Mouse (Mus musculus) embryonic facial prominence, embryonic 14.5 days (tissue): ENCODE measurements around the gene Rsad2. TPM values are rescaled to one million over a fixed set of nuclear protein-coding genes. Genes with fewer than 3 reads are reported as not detected.

ENCODE experiments used
- ATAC-seq: fragments of 200-750 bp; cut with Nextera tagmentation; 2 replicates; pipeline ENCODE4 v1.8.0; 2017; ENCODE audit warnings: low read depth, moderate number of reproducible peaks, moderate TSS enrichment
- DNase-seq: peaks from one replicate; pipeline ENCODE4 v3.0.0-alpha.2; 2015; ENCODE audit warnings: low spot score
- H3K27ac ChIP-seq: fragments of 300-500 bp; sonication (generic); replicated peaks from 2 replicates; pipeline ENCODE4 v1.5.1; 2014; ENCODE audit warnings: low read depth, mild to moderate bottlenecking, low read length, moderate library complexity
- H3K27me3 ChIP-seq: fragments of 300-500 bp; sonication (generic); replicated peaks from 2 replicates; pipeline ENCODE4 v1.6.1; 2014; ENCODE audit warnings: low read length; ENCODE audit not compliant: control insufficient read depth, insufficient read depth
- H3K36me3 ChIP-seq: fragments of 300-500 bp; sonication (generic); 2 replicates; pipeline ENCODE4 v1.6.1; 2014; ENCODE audit warnings: low read length, mixed read lengths; ENCODE audit not compliant: control insufficient read depth, insufficient read depth
- H3K4me1 ChIP-seq: fragments of 300-500 bp; sonication (generic); 2 replicates; pipeline ENCODE4 v1.6.1; 2014; ENCODE audit warnings: antibody characterized with exemption, low read length; ENCODE audit not compliant: control insufficient read depth, insufficient read depth
- H3K4me2 ChIP-seq: fragments of 300-500 bp; sonication (generic); 2 replicates; pipeline ENCODE4 v1.6.1; 2014; ENCODE audit warnings: low read depth, mild to moderate bottlenecking, low read length, moderate library complexity, mixed read lengths
- H3K4me3 ChIP-seq: fragments of 300-500 bp; sonication (generic); 2 replicates; pipeline ENCODE4 v1.5.1; 2014; ENCODE audit warnings: low read depth, mild to moderate bottlenecking, low read length
- H3K9ac ChIP-seq: fragments of 300-500 bp; sonication (generic); 2 replicates; pipeline ENCODE4 v1.6.1; 2014; ENCODE audit warnings: low read depth, mild to moderate bottlenecking, low read length, moderate library complexity, mixed read lengths
- H3K9me3 ChIP-seq: fragments of 300-500 bp; sonication (generic); 2 replicates; pipeline ENCODE4 v1.6.1; 2016; ENCODE audit warnings: low read length; ENCODE audit not compliant: control insufficient read depth
- WGBS: fragments of 180-500 bp; shearing (Covaris S2); extraction: QIAGEN DNeasy Blood & Tissue Kit; methylation state at CpG from one replicate; pipeline ENCODE4 v1.1.7; 2014; 5-methylcytosine and 5-hydroxymethylcytosine counted together
- polyA plus RNA-seq: library from polyadenylated mRNA; unstranded; fragments of >200 nt; fragmentation: Nextera tagmentation; extraction: Ambion mirVana; gene quantifications from 2 replicates; pipeline ENCODE4 v1.2.1, GENCODE M21; 2014

Rsad2 gene
- polyA plus RNA-seq, 1 experiment from 2014 or later: 2.4 TPM

DNA sequence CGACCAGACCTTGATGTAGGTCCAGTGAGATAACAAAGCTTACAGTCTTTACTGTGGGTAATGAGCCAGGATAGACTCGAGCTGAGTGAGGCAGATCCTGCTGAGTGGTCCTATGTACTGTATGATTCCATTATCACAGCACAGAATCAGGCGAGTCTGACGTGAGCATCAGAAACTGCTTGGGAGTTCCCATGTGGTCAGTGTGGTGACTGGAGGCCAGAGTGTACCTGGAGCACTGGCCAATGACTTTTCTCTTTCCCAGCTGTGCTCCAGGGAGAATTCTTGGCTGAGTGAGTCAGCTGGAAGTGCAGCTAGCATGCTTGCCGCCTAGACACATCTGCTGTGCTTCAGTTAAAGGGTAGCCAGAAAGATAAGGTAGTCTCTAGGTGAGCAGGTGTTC lies 1.6 kb downstream of the Rsad2 start:
- no peak overlapping the region for H3K9ac ChIP-seq
- H3K36me3 ChIP-seq: no peaks in the 10 kb centered on the region
- H3K27ac ChIP-seq: no peak overlapping the region
- H3K4me1 ChIP-seq: peaks cover 8% of the 10 kb centered on the region; the same call in 1 of the 2 replicates
- no peak overlapping the region for H3K4me2 ChIP-seq
- ATAC-seq: no peak
- DNase-seq: no peak
- no peaks in the 10 kb centered on the region for H3K27me3 ChIP-seq
- H3K4me3 ChIP-seq: no peak overlapping the region
- no peaks in the 10 kb centered on the region for H3K9me3 ChIP-seq
- WGBS: 45% methylated on average over 5 of the region's 5 CpGs

DNA sequence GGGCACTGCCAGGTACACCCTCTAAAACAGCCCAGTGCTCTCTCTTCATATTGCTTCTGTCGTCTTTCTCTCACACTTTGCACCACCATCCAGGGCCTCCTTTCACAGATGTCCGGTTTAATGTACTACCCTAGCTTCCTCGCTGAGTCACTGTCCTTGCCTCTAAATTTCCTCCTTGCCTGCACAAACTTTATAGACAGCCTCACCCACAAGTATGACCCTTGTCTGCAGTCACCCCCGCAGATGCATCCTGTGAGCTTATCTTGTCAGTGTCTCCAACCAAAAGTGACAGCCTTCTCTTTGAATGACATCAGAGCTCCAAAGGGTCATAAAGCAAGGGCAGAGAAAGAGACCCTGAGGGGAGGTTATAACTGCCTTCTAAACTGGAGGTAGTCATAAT lies 3.3 kb downstream of the Rsad2 start:
- Histone ChIP-seq H3K27ac (no peak overlapping the region), H3K27me3 (no peaks in the 10 kb centered on the region), H3K36me3 (no peaks in the 10 kb centered on the region), H3K4me3 (no peak overlapping the region), H3K9me3 (no peaks in the 10 kb centered on the region), H3K4me2 (no peak overlapping the region), H3K9ac (no peak overlapping the region), H3K4me1 (peaks cover 8% of the 10 kb centered on the region; the same call in 1 of the 2 replicates)
- ATAC-seq (no peak), DNase-seq (no peak)
- WGBS: 71% methylated on average over 4 of the region's 4 CpGs

DNA sequence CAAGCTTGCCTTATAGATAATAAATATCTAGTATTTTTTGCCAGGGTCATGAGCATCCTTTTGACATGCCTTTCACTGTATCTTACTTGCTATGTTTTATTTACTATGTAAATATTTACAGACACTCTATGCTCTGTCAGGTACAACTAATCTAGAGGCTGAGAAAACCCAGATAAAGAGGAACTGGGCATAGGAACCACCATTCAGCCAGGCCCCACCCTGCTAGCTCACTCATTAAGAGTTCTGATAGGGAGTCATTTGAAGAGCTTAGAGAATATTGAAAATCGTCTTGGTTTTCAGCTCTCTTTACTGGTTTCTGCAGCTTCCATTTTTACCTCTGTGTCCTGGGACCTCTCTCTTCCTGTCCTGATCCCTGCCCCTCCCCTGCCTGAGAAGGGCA lies 5.1 kb downstream of the Rsad2 start:
- H3K9ac ChIP-seq: no peak overlapping the region
- H3K27ac ChIP-seq: no peak overlapping the region
- ATAC-seq (no peak), DNase-seq (no peak)
- no peak overlapping the region for H3K4me2 ChIP-seq
- no peaks in the 10 kb centered on the region for H3K36me3 ChIP-seq
- H3K4me3 ChIP-seq: no peak overlapping the region
- H3K27me3 ChIP-seq: no peaks in the 10 kb centered on the region
- WGBS: 41% methylated on average over 1 of the region's 1 CpGs
- no peaks in the 10 kb centered on the region for H3K9me3 ChIP-seq
- H3K4me1 ChIP-seq: peaks cover 4% of the 10 kb centered on the region; the same call in 1 of the 2 replicates

DNA sequence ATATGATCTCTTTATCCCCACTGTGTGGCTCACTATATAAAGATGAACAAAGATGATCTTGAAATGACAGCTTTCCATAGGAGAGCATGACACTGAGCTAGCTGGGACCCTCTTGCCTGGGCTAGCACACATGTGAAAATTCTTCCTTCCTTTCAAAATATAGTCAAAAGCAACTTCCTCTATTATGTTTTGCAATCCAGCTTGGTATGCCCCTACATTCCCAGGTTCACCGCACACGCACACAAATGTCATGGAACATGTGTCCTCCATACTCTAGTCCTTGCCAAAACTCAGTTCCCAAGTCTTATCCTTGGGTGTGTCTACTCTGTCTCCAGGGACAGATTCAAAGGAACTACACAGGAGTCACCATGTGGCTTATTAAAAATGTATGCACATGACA lies 6.8 kb downstream of the Rsad2 start:
- no peaks in the 10 kb centered on the region for H3K4me1 ChIP-seq
- WGBS: 97% methylated on average over 2 of the region's 2 CpGs
- ATAC-seq: no peak
- no peaks in the 10 kb centered on the region for H3K9me3 ChIP-seq
- H3K27me3 ChIP-seq: no peaks in the 10 kb centered on the region
- H3K4me2 ChIP-seq: no peak overlapping the region
- no peaks in the 10 kb centered on the region for H3K36me3 ChIP-seq
- H3K9ac ChIP-seq: no peak overlapping the region
- no peak overlapping the region for H3K27ac ChIP-seq
- H3K4me3 ChIP-seq: no peak overlapping the region
- DNase-seq: no peak

DNA sequence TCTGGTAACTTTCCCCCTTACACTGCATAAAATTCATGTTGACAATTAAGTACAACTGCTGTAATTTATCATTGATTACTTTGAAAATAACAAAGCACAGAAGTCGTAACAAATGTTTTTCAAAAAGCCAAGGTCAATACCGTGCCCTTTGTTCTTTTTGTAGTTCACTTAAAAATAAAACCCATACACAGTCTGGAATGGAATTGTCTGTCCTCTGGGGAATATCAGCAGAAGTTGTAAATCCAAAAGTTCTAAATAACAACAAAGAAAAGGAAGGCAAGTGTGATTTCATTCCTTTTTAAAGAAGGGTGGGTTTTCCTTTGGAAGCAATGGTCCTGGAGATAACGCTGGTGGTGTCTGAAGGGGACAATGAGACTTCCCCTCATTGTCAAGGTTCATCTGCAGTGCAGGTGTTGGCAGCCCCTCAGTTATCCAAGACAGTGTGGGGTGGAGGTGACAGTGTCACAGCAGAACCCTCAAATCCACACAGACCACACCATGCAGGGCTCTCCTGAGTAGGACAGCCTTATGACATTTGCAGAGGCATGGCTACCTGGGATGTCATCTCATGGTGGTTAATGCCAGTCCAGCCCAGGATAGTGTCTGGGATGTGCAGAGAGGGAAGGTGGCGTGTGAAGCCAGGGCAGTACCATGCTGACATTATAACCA lies 9.7 kb downstream of the Rsad2 start:
- Histone ChIP-seq H3K4me3 (no peak overlapping the region), H3K4me2 (no peak overlapping the region), H3K9ac (no peak overlapping the region), H3K9me3 (no peaks in the 10 kb centered on the region), H3K36me3 (no peaks in the 10 kb centered on the region), H3K27ac (no peak overlapping the region), H3K4me1 (no peaks in the 10 kb centered on the region), H3K27me3 (no peaks in the 10 kb centered on the region)
- ATAC-seq (no peak), DNase-seq (no peak)
- 79% methylated on average over 4 of the region's 4 CpGs for WGBS

DNA sequence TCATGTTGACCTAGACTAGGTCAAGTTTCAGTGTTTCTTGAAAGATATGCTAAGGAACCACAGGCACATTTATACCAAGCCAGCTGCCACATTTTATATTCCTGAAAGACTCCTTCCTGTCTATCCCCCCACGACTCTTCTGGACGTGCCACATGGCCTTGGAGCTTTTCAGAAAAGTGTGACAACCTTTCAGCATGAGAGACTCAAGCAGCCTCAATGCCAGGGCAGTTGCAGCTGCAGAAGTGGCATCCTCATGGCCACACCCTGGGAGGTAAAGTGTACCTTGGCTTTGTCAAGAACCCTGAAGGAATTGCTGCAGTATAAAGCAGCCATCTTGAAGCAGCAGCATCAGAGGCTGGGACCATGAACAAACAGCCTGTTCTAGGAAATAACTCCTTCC lies 11.7 kb downstream of the Rsad2 start:
- Histone ChIP-seq H3K9me3 (no peaks in the 10 kb centered on the region), H3K4me2 (no peak overlapping the region), H3K9ac (no peak overlapping the region), H3K4me1 (no peaks in the 10 kb centered on the region), H3K27me3 (no peaks in the 10 kb centered on the region), H3K27ac (no peak overlapping the region), H3K36me3 (no peaks in the 10 kb centered on the region), H3K4me3 (no peak overlapping the region)
- DNase-seq (no peak), ATAC-seq (no peak)
- 91% methylated on average over 2 of the region's 2 CpGs for WGBS

DNA sequence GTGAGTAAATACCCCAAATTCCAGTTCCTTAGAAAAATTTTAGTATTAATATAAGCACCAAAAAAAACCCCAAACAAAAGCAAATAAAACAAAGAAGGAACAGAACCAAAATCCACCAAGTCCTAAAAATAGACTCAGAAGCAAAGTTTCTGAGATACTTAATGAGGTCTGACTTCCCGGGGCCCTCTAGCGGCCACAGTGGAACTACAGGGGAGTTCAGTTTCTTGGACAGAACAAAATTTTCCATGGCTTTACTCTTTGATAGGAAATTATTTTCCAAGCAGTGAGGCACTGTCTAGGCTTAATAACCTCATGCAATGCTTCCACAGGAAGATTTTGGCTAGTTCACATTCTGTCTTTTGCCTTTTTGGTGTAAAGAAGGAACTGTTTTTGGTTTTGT lies 12.2 kb downstream of the Rsad2 start:
- no peaks in the 10 kb centered on the region for H3K9me3 ChIP-seq
- no peaks in the 10 kb centered on the region for H3K36me3 ChIP-seq
- no peak for ATAC-seq
- H3K9ac ChIP-seq: no peak overlapping the region
- H3K27me3 ChIP-seq: no peaks in the 10 kb centered on the region
- no peaks in the 10 kb centered on the region for H3K4me1 ChIP-seq
- no peak overlapping the region for H3K27ac ChIP-seq
- H3K4me3 ChIP-seq: no peak overlapping the region
- H3K4me2 ChIP-seq: no peak overlapping the region
- 2% methylated on average over 2 of the region's 2 CpGs for WGBS
- DNase-seq: peak; percentile 82

DNA sequence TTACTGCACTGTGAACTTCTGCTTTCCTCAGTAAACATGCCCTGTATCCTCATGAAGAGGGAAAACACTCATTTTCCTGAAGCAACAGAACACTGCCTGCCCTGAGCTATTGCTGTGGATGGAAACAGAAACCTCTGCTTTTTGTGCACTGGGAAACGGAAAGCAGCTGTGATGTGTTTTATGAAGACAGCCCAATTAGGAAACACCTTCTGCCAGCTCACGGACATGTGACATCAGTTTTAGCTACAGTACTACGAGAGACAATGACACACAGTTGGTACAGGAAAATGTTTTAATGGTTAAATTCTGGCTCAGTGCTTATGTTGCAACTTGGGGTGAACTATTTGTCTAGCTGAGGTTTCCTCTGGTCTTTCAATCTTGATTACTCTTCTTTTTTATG lies 16.9 kb downstream of the Rsad2 start:
- H3K4me3 ChIP-seq: no peak overlapping the region
- H3K9me3 ChIP-seq: no peaks in the 10 kb centered on the region
- no peak overlapping the region for H3K9ac ChIP-seq
- no peaks in the 10 kb centered on the region for H3K36me3 ChIP-seq
- H3K27me3 ChIP-seq: no peaks in the 10 kb centered on the region
- no peak overlapping the region for H3K27ac ChIP-seq
- 35% methylated on average over 3 of the region's 3 CpGs for WGBS
- H3K4me2 ChIP-seq: no peak overlapping the region
- H3K4me1 ChIP-seq: no peaks in the 10 kb centered on the region
- ATAC-seq: no peak
- peak; percentile 37 for DNase-seq

DNA sequence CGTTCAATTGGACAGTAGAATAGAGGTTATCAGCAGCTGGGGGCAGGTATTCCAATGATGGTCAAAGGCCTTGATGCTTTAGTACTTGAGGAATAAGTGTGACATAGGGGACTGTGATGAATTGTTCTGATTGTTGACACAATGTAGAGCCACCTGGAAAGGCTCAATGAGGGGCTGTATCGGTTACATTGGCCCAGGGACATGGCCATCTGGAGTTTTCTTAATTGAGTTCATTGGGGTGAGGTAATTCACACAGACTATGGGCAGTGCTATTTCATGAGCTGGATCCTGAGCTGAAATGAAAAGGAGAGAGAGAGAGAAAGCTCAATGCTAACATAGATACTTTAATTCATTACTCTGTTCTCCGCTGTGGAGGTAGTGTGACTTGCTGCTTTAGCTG lies 18.3 kb downstream of the Rsad2 start:
- H3K4me1 ChIP-seq: no peaks in the 10 kb centered on the region
- no peak overlapping the region for H3K4me3 ChIP-seq
- no peaks in the 10 kb centered on the region for H3K9me3 ChIP-seq
- peak; percentile 46 for DNase-seq
- no peak overlapping the region for H3K9ac ChIP-seq
- ATAC-seq: peak; percentile 79; the same call in 1 of the 2 replicates
- 72% methylated on average over 3 of the region's 3 CpGs for WGBS
- no peak overlapping the region for H3K4me2 ChIP-seq
- no peaks in the 10 kb centered on the region for H3K36me3 ChIP-seq
- no peaks in the 10 kb centered on the region for H3K27me3 ChIP-seq
- H3K27ac ChIP-seq: no peak overlapping the region
